Comparison of ENCODE assay signal across 11 mouse cellular contexts in the genomic region with DNA sequence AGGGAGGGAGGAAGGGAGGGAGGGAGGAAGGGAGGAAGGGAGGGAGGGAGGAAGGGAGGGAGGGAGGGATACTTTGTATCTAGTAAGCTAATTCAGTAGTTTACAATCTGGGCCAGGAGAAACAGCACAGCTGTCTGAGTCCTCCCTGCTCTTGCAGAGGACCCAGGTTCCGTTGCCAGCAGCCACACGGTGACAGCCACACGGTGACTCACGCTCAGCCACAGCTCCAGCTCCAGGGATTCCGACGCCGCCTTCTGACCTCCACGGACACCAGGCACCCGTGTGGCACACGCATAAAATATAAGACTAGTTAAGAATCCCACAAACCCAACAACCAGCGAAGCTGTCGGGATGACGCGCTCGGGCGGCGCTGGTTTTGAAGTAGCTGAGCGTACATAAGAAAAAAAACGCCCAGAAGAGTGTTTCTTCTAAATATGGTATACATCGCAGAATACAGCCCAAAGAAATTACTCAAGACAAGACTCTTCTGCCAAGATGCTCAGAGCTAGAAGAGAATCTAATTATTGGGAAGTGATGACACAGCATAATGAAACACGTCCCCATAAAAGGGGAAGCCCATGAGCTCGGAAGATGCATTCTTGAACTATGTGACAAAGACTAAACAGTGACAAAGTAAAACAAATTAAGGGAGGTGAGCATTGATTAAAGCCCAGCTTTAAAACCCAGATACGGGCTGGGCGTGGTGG. TPM values are rescaled to one million over a fixed set of nuclear protein-coding genes. Genes with fewer than 3 reads are reported as not detected.
DNase-seq lines count a peak whose midpoint lies in the region; ATAC-seq lines count a peak whose summit lies in the region.
"Had no signal": no experiment of that assay in that cellular context is flagged by ENCODE, and none has a peak within 500 bp of the region (broad histone marks: within the 10 kb centered on the region; RNA-seq: fewer than 3 reads in every experiment).

No protein-coding gene starts in this region.

- peaks cover 23% of the 10 kb centered on the region for H3K4me1 ChIP-seq in forebrain, embryonic 15.5 days
- peaks cover 22% of the 10 kb centered on the region for H3K4me1 ChIP-seq in forebrain, embryonic 16.5 days (replicated peaks; ENCODE audit: control insufficient read depth, insufficient read depth, low read length)
- peaks cover 23% of the 10 kb centered on the region for H3K4me1 ChIP-seq in limb, embryonic 10.5 days

- peak; percentile 52 for DNase-seq in urinary bladder, postnatal 14 days (ENCODE audit: low spot score)
- no peak for DNase-seq in urinary bladder, postnatal 10 days (ENCODE audit: low spot score)
- DNase-seq in lung, postnatal 36 days, result peak; percentile 39
- DNase-seq in right cerebral cortex, postnatal 14 days, result no peak
- DNase-seq in limb, embryonic 10.5 days (ENCODE audit: low spot score), result no peak
- DNase-seq in urinary bladder, adult 18-20 months (ENCODE audit: low spot score in 2 of 2), result no peak
- DNase-seq: kidney, postnatal 14 days; left cerebral cortex, postnatal 4 days had no signal

- no peak overlapping the region for H3K4me3 ChIP-seq in forebrain, embryonic 15.5 days
- H3K4me3 ChIP-seq in forebrain, embryonic 16.5 days (replicated peaks; ENCODE audit: low read length), result no peak overlapping the region
- H3K4me3 ChIP-seq in limb, embryonic 10.5 days, result no peak overlapping the region
- H3K4me3 ChIP-seq: midbrain, embryonic 10.5 days had no signal

- no peak for ATAC-seq in forebrain, embryonic 15.5 days (replicated peaks)
- ATAC-seq in forebrain, embryonic 16.5 days, result no peak

- 0 out of 2 replicates have a peak overlapping the region, but pooled peaks have one; percentile 46 for H3K27ac ChIP-seq in forebrain, embryonic 15.5 days (replicated peaks)
- no peak overlapping the region for H3K27ac ChIP-seq in forebrain, embryonic 16.5 days (ENCODE audit: low read length)
- no peak overlapping the region for H3K27ac ChIP-seq in limb, embryonic 10.5 days
- H3K27ac ChIP-seq: midbrain, embryonic 10.5 days had no signal

- no peaks in the 10 kb centered on the region for H3K27me3 ChIP-seq in forebrain, embryonic 15.5 days
- no peaks in the 10 kb centered on the region for H3K27me3 ChIP-seq in forebrain, embryonic 16.5 days (replicated peaks; ENCODE audit: control insufficient read depth, insufficient read depth, low read length)
- H3K27me3 ChIP-seq in limb, embryonic 10.5 days (ENCODE audit: low read depth, poor library complexity, severe bottlenecking), result no peaks in the 10 kb centered on the region

- no peaks in the 10 kb centered on the region for H3K36me3 ChIP-seq in forebrain, embryonic 15.5 days
- H3K36me3 ChIP-seq in forebrain, embryonic 16.5 days (ENCODE audit: control insufficient read depth, insufficient read depth), result no peaks in the 10 kb centered on the region; the same call in 1 of the 2 replicates
- H3K36me3 ChIP-seq in limb, embryonic 10.5 days, result peaks cover 67% of the 10 kb centered on the region

- WGBS in forebrain, embryonic 15.5 days, result 86% methylated on average over 24 of the region's 24 CpGs
- WGBS in forebrain, embryonic 16.5 days, result 84% methylated on average over 24 of the region's 24 CpGs
- WGBS in limb, embryonic 10.5 days, result 94% methylated on average over 24 of the region's 24 CpGs

- H3K4me2 ChIP-seq in forebrain, embryonic 15.5 days (replicated peaks), result no peak overlapping the region
- H3K4me2 ChIP-seq in forebrain, embryonic 16.5 days (ENCODE audit: low read length), result no peak overlapping the region

- H3K9me3 ChIP-seq in forebrain, embryonic 15.5 days, result no peaks in the 10 kb centered on the region
- no peaks in the 10 kb centered on the region for H3K9me3 ChIP-seq in forebrain, embryonic 16.5 days (ENCODE audit: control insufficient read depth, low read length)
- no peaks in the 10 kb centered on the region for H3K9me3 ChIP-seq in limb, embryonic 10.5 days (replicated peaks)

- no peak overlapping the region for H3K9ac ChIP-seq in forebrain, embryonic 15.5 days (replicated peaks)
- no peak overlapping the region for H3K9ac ChIP-seq in forebrain, embryonic 16.5 days (replicated peaks; ENCODE audit: low read depth, low read length)

RNA-seq across cellular contexts. Expression of gene Cers5, which starts 42.0 kb away (rescaled TPM):
- 69.4 and 69.7 TPM in 2 replicates for polyA plus RNA-seq in forebrain, embryonic 15.5 days (2015; fragmentation: Nextera tagmentation; extraction: Ambion mirVana)
- 74.7 and 77.9 TPM in 2 replicates for polyA plus RNA-seq in forebrain, embryonic 16.5 days (2015; fragmentation: Nextera tagmentation; extraction: Ambion mirVana)
- 68.2 and 75.6 TPM in 2 replicates for polyA plus RNA-seq in limb, embryonic 10.5 days (2016; fragmentation: Nextera tagmentation; extraction: Ambion mirVana)

Comparison
In these comparisons a context has a peak if more than half of its experiments do, and no peak if none do; other contexts are left out.
1. DNase-seq: peak in urinary bladder, postnatal 14 days (single experiment) and lung, postnatal 36 days (single experiment); none in urinary bladder, postnatal 10 days (single experiment), right cerebral cortex, postnatal 14 days (single experiment), limb, embryonic 10.5 days (single experiment) and urinary bladder, adult 18-20 months (0 of 2).